Mouse (Mus musculus): ENCODE measurements around the gene Hnrnpul2. TPM values are rescaled to one million over a fixed set of nuclear protein-coding genes. Genes with fewer than 3 reads are reported as not detected.
"Not testable (repeated sequence)": the region's sequence is repeated elsewhere in the genome, so short reads cannot be mapped to it uniquely, and the experiment has no call there.

Hnrnpul2 gene
- polyA plus RNA-seq, 1 experiment = 78.5 TPM

GRCm38 (mm10) chr19:8832971-8833370, 13.2 kb downstream of the Hnrnpul2 start:
- Histone ChIP-seq H3K4me3 (ENCODE audit: insufficient read depth, low read length) (no peak overlapping the region), H3K27ac (ENCODE audit: insufficient read depth, low read length) (no peak overlapping the region), H3K4me1 (ENCODE audit: control insufficient read depth, insufficient read depth, low read length) (peaks cover 2% of the 10 kb centered on the region; the same call in 1 of the 2 replicates)
- TF ChIP-seq POLR2A (IDR thresholded peaks at IDR 0.05; ENCODE audit: extremely low read depth, insufficient read depth, low read length) (no peak), CTCF (IDR thresholded peaks at IDR 0.05; ENCODE audit: extremely low read depth, insufficient read depth, low read length) (no peak)

GRCm38 (mm10) chr19:8836327-8836726, 16.5 kb downstream of the Hnrnpul2 start:
- not testable (repeated sequence) for H3K4me3 ChIP-seq (ENCODE audit: insufficient read depth, low read length); H3K27ac ChIP-seq (ENCODE audit: insufficient read depth, low read length)

DNA sequence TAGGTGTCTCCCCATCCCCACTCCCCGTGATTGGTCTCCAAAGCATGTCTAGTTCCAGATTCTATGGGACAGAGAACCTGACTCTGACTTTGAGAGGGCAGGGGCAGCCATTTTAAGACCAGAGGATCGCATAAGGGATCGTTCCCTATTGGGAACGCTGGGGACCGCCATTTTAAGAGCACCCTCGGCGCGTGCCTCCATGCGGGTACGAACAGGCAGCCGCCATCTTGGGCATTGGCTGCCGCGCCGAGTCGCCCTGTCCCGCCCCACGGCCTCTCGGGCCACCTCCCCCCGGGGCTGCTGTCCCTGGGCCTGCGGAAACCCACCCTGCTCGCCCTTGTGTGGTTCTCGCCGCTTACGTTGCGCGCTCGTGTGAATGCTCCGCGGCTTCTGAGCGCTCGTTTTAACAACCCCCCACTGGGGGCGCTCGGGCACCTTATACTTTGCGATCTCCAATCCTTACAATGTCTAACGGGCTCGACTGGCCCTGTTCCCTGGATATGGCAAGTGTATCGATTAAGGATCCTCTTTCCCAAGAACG, 17.5 kb downstream of the Hnrnpul2 start, which contains the start of gene Bscl2:
TSS of gene Bscl2 (plus strand) at position 217 of the 541 bp plus-strand sequence.
- Histone ChIP-seq H3K4me3 (ENCODE audit: insufficient read depth, low read length) (peak within 1 kb of the TSS; percentile 68), H3K4me1 (ENCODE audit: control insufficient read depth, insufficient read depth, low read length) (peaks cover 2% of the 10 kb centered on the region; the same call in 1 of the 2 replicates), H3K27ac (ENCODE audit: insufficient read depth, low read length) (peak within 1 kb of the TSS; percentile 96)
- TF ChIP-seq CTCF (IDR thresholded peaks at IDR 0.05; ENCODE audit: extremely low read depth, insufficient read depth, low read length) (no peak; the same call in 1 of the 2 replicates), POLR2A (IDR thresholded peaks at IDR 0.05; ENCODE audit: extremely low read depth, insufficient read depth, low read length) (peak; percentile 48)

More at GRCm38 (mm10) chr19:8836327-8836726, 16.5 kb downstream of the Hnrnpul2 start:
- not testable (repeated sequence) for H3K4me1 ChIP-seq (ENCODE audit: control insufficient read depth, insufficient read depth, low read length)

DNA sequence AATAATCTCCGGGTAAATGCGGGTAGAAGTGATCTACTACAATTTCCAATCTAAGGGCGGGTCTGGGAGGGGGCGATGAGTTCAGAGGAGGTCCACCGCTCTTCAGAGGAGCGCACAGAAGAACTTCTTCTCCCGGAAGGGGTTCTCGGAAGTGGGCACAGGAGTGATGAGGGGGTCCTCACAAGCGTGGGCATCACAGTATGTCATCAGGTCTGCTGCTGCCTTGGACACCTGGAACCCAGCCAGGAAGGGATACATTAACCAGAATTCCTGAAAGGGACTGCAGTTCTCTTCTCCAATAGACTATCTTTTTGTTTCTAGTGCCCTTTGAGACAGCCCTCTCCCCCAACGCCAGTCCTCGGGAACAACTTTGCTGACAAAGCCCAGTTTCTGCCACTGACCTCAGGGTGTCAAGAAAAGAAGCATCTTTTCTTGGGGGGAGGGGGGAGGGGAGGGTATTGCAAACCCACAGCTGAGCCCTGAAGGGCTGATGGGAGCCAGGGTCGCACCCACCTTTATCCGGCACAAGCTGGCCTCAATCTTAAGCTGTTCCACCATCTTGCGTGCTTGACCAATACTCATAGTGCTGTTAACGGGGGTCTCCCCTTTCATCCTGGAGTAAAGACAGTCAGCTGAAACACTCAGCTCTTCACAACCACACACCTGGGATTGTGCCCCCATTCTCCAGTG, 18.4 kb downstream of the Hnrnpul2 start:
- H3K27ac ChIP-seq (ENCODE audit: insufficient read depth, low read length) = peak overlapping the region; percentile 96
- TF ChIP-seq CTCF (IDR thresholded peaks at IDR 0.05; ENCODE audit: extremely low read depth, insufficient read depth, low read length) (no peak), POLR2A (IDR thresholded peaks at IDR 0.05; ENCODE audit: extremely low read depth, insufficient read depth, low read length) (no peak; the same call in 1 of the 2 replicates)
- H3K4me3 ChIP-seq (ENCODE audit: insufficient read depth, low read length) = peak overlapping the region; percentile 68
- peaks cover 2% of the 10 kb centered on the region; the same call in 1 of the 2 replicates for H3K4me1 ChIP-seq (ENCODE audit: control insufficient read depth, insufficient read depth, low read length)

DNA sequence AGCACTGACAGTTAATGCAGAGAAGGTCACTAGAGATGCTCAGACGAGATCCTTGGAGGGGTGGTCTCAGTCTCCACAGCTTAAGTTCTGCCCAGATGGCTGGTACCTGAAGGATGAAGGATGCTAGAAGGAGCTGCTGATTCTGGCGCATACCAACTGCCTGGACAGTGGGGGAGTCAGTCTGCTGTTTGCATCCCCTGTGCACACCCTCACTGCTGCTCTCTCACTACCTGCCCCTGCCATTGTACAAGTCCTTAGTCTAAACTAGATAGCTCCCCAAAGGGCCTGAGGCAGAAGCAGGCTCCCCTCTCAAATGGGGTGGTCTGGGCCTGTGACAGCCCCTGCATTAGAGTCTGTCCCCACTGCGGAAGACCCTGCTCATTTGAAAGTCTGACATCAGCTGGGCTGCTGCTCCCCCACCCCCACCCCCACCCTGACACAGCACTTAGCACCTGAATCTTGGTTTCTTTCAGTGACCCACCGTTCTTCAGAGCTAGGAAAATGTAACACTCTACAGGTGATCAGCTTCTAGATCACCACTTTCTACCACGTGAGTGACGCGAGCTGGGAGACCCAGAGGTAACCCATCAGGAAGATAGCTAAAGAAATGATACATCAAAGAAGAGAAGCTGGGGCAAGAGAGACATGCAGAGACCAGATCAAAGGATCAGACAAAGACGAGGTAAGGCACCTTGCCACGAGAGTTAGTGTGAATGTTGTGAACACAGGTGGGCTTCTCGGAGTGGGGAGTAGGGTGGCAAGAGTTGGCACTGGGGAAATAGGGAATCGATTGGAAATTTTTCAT, 19.5 kb downstream of the Hnrnpul2 start, which contains the start of gene Gng3:
TSS of gene Gng3 (minus strand) at position 92 of the 805 bp plus-strand sequence.
- no peak for TF ChIP-seq CTCF (IDR thresholded peaks at IDR 0.05; ENCODE audit: extremely low read depth, insufficient read depth, low read length)
- TF ChIP-seq POLR2A (IDR thresholded peaks at IDR 0.05; ENCODE audit: extremely low read depth, insufficient read depth, low read length) = peak; percentile 97
- Histone ChIP-seq H3K27ac (ENCODE audit: insufficient read depth, low read length) (peak within 1 kb of the TSS; percentile 96), H3K4me3 (ENCODE audit: insufficient read depth, low read length) (peak within 1 kb of the TSS; percentile 68), H3K4me1 (ENCODE audit: control insufficient read depth, insufficient read depth, low read length) (peaks cover 2% of the 10 kb centered on the region; the same call in 1 of the 2 replicates)

- peak; percentile 74 for TF ChIP-seq POLR2A (IDR thresholded peaks at IDR 0.05; ENCODE audit: extremely low read depth, insufficient read depth, low read length)
- no peak for TF ChIP-seq CTCF (IDR thresholded peaks at IDR 0.05; ENCODE audit: extremely low read depth, insufficient read depth, low read length)
- H3K4me1 ChIP-seq (ENCODE audit: control insufficient read depth, insufficient read depth, low read length) = peaks cover 2% of the 10 kb centered on the region; the same call in 1 of the 2 replicates
- H3K4me3 ChIP-seq (ENCODE audit: insufficient read depth, low read length) = peak overlapping the region; percentile 68
- peak overlapping the region; percentile 74 for H3K27ac ChIP-seq (ENCODE audit: insufficient read depth, low read length)
These were observed 20.3 kb downstream of the Hnrnpul2 start for GRCm38 (mm10) chr19:8839908-8840791.

DNA sequence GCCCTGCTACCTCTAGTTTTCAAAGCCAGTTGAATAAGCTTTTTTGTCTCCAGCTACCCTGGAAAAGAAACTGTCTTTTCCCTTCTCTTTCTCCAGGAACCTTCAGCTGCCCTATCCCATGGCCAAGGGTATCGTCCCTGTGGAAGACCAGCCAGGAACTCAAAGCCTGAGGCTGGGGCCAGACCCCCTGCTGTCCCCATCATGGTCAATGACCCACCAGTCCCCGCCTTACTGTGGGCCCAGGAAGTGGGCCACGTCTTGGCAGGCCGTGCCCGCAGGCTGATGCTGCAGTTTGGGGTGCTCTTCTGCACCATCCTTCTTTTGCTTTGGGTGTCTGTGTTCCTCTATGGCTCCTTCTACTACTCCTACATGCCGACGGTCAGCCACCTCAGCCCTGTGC, 21.2 kb downstream of the Hnrnpul2 start:
- Histone ChIP-seq H3K4me1 (ENCODE audit: control insufficient read depth, insufficient read depth, low read length) (peaks cover 2% of the 10 kb centered on the region; the same call in 1 of the 2 replicates), H3K4me3 (ENCODE audit: insufficient read depth, low read length) (peak overlapping the region; percentile 68), H3K27ac (ENCODE audit: insufficient read depth, low read length) (no peak overlapping the region)
- TF ChIP-seq CTCF (IDR thresholded peaks at IDR 0.05; ENCODE audit: extremely low read depth, insufficient read depth, low read length) (no peak), POLR2A (IDR thresholded peaks at IDR 0.05; ENCODE audit: extremely low read depth, insufficient read depth, low read length) (no peak)

DNA sequence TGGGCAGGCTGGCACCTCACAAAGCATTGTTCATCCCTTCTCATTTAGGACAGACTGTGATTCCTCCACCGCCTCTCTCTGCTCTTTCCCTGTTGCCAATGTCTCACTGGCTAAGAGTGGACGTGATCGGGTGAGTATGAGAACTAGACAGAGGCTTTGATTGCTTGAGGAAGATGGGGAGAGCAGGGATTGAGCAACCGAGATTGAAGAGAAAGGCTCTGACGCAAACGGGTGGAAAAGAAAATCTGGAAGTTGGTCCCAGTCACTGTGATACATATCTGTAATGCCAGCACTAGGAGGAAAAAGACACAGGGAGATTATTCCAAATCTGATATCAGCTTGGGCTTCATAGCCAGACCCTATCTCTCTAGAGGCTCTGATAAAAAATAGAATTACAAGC, 23.2 kb downstream of the Hnrnpul2 start:
- Histone ChIP-seq H3K4me3 (ENCODE audit: insufficient read depth, low read length) (no peak overlapping the region), H3K4me1 (ENCODE audit: control insufficient read depth, insufficient read depth, low read length) (no peaks in the 10 kb centered on the region; the same call in 1 of the 2 replicates), H3K27ac (ENCODE audit: insufficient read depth, low read length) (no peak overlapping the region)
- TF ChIP-seq CTCF (IDR thresholded peaks at IDR 0.05; ENCODE audit: extremely low read depth, insufficient read depth, low read length) = no peak
- TF ChIP-seq POLR2A (IDR thresholded peaks at IDR 0.05; ENCODE audit: extremely low read depth, insufficient read depth, low read length) = no peak

All from cortical plate, adult 2 months (tissue).